Mouse (Mus musculus) liver, postnatal 0 days (tissue): Measurements from ENCODE around the gene Map2k1. TPM values are rescaled to one million over a fixed set of nuclear protein-coding genes. Genes with fewer than 3 reads are reported as not detected.

ENCODE experiments used
- ATAC-seq: fragments of 200-750 bp; cut with Nextera tagmentation; 2 replicates; pipeline ENCODE4 v1.8.0; 2017; ENCODE audit warnings: mild to moderate bottlenecking, moderate library complexity
- DNase-seq: peaks from one replicate; pipeline ENCODE4 v3.0.0-alpha.2; 2016
- H3K27ac ChIP-seq: fragments of 300-500 bp; sonication (generic); 2 replicates; pipeline ENCODE4 v1.5.1; 2014; ENCODE audit warnings: antibody characterized with exemption, moderate library complexity, mild to moderate bottlenecking, low read depth
- H3K27me3 ChIP-seq: fragments of 300-500 bp; sonication (generic); 2 replicates; pipeline ENCODE4 v1.6.1; 2014; ENCODE audit warnings: low read length, control low read depth, mixed read lengths; ENCODE audit not compliant: insufficient read depth
- H3K36me3 ChIP-seq: fragments of 300-500 bp; sonication (generic); replicated peaks from 2 replicates; pipeline ENCODE4 v1.6.1; 2014; ENCODE audit warnings: mild to moderate bottlenecking, control low read depth, low read length, moderate library complexity, mixed read lengths; ENCODE audit not compliant: insufficient read depth
- H3K4me1 ChIP-seq: fragments of 300-500 bp; sonication (generic); 2 replicates; pipeline ENCODE4 v1.6.1; 2014; ENCODE audit warnings: antibody characterized with exemption, mild to moderate bottlenecking, control low read depth; ENCODE audit not compliant: insufficient read depth
- H3K4me2 ChIP-seq: fragments of 300-500 bp; sonication (generic); 2 replicates; pipeline ENCODE4 v1.6.1; 2014; ENCODE audit warnings: low read depth, mild to moderate bottlenecking, low read length, moderate library complexity, mixed read lengths
- H3K4me3 ChIP-seq: fragments of 300-500 bp; sonication (generic); 2 replicates; pipeline ENCODE4 v1.5.1; 2014; ENCODE audit warnings: low read depth, low read length
- H3K9ac ChIP-seq: fragments of 300-500 bp; sonication (generic); replicated peaks from 2 replicates; pipeline ENCODE4 v1.6.1; 2014; ENCODE audit warnings: mild to moderate bottlenecking, moderate library complexity
- H3K9me3 ChIP-seq: fragments of 300-500 bp; sonication (generic); 2 replicates; pipeline ENCODE4 v1.6.1; 2016; ENCODE audit warnings: mild to moderate bottlenecking, control low read depth, low read length, mixed read lengths
- CTCF ChIP-seq: sonication (generic); IDR thresholded peaks from 2 replicates; pipeline ENCODE4 v1.5.1; 2016; ENCODE audit warnings: antibody characterized with exemption, low read depth
- EP300 ChIP-seq: IDR thresholded peaks from 2 replicates; pipeline ENCODE4 v1.6.1; 2016; ENCODE audit warnings: antibody characterized with exemption, low read depth, mild to moderate bottlenecking
- WGBS: fragments of 180-500 bp; shearing (Covaris S2); extraction: QIAGEN DNeasy Blood & Tissue Kit; methylation state at CpG from one replicate; pipeline ENCODE4 v1.1.7; 2014; ENCODE audit not compliant: insufficient replicate concordance; 5-methylcytosine and 5-hydroxymethylcytosine counted together
- polyA plus RNA-seq: library from polyadenylated mRNA; unstranded; fragments of >200 nt; fragmentation: Nextera tagmentation; extraction: Ambion mirVana; gene quantifications from 2 replicates; pipeline ENCODE4 v1.2.1, GENCODE M21; 2015

Map2k1 gene
- polyA plus RNA-seq, 1 experiment from 2014 or later: 28.9 TPM

GRCm38 (mm10) chr9:64219305-64219704, 34.1 kb downstream of the Map2k1 start:
- Histone ChIP-seq H3K9me3 (no peaks in the 10 kb centered on the region), H3K36me3 (0 out of 2 replicates have a peak, but pooled peaks cover 2% of the 10 kb centered on the region), H3K27ac (no peak overlapping the region), H3K27me3 (no peaks in the 10 kb centered on the region), H3K9ac (no peak overlapping the region), H3K4me3 (no peak overlapping the region), H3K4me1 (peaks cover 20% of the 10 kb centered on the region), H3K4me2 (no peak overlapping the region)
- ATAC-seq (no peak), DNase-seq (no peak)
- no peak for TF ChIP-seq EP300
- TF ChIP-seq CTCF: no peak
- WGBS: 90% methylated on average over 1 of the region's 1 CpGs

GRCm38 (mm10) chr9:64217887-64218286, 35.5 kb downstream of the Map2k1 start:
- H3K27ac ChIP-seq: no peak overlapping the region
- TF ChIP-seq EP300: no peak
- TF ChIP-seq CTCF: no peak
- no peak for ATAC-seq

GRCm38 (mm10) chr9:64216641-64217040, 36.8 kb downstream of the Map2k1 start:
- H3K4me3 ChIP-seq: no peak overlapping the region
- peak overlapping the region; percentile 5; the same call in 1 of the 2 replicates for H3K27ac ChIP-seq
- no peak for DNase-seq
- no peak for ATAC-seq
- TF ChIP-seq CTCF (no peak), EP300 (no peak)
- peaks cover 18% of the 10 kb centered on the region for H3K36me3 ChIP-seq
- H3K9me3 ChIP-seq: no peaks in the 10 kb centered on the region
- H3K9ac ChIP-seq: no peak overlapping the region
- H3K4me1 ChIP-seq: peaks cover 14% of the 10 kb centered on the region
- H3K4me2 ChIP-seq: no peak overlapping the region
- H3K27me3 ChIP-seq: no peaks in the 10 kb centered on the region
- 76% methylated on average over 2 of the region's 2 CpGs for WGBS

More at GRCm38 (mm10) chr9:64217887-64218286, 35.5 kb downstream of the Map2k1 start:
- Histone ChIP-seq H3K9ac (no peak overlapping the region), H3K27me3 (no peaks in the 10 kb centered on the region), H3K9me3 (no peaks in the 10 kb centered on the region), H3K4me2 (no peak overlapping the region), H3K4me3 (no peak overlapping the region), H3K4me1 (peaks cover 20% of the 10 kb centered on the region), H3K36me3 (peaks cover 10% of the 10 kb centered on the region; the same call in 1 of the 2 replicates)
- no peak for DNase-seq

GRCm38 (mm10) chr9:64216090-64216489, 37.3 kb downstream of the Map2k1 start:
- DNase-seq: no peak
- no peak overlapping the region for H3K9ac ChIP-seq
- H3K4me3 ChIP-seq: no peak overlapping the region
- H3K4me1 ChIP-seq: peaks cover 14% of the 10 kb centered on the region
- H3K27me3 ChIP-seq: no peaks in the 10 kb centered on the region
- 32% methylated on average over 4 of the region's 4 CpGs for WGBS
- H3K9me3 ChIP-seq: no peaks in the 10 kb centered on the region
- ATAC-seq: no peak
- no peak for TF ChIP-seq EP300
- no peak for TF ChIP-seq CTCF
- H3K36me3 ChIP-seq: peaks cover 18% of the 10 kb centered on the region
- H3K27ac ChIP-seq: peak overlapping the region; percentile 5; the same call in 1 of the 2 replicates
- H3K4me2 ChIP-seq: no peak overlapping the region

GRCm38 (mm10) chr9:64214452-64214851, 39.0 kb downstream of the Map2k1 start:
- Histone ChIP-seq H3K4me1 (peaks cover 14% of the 10 kb centered on the region), H3K4me3 (no peak overlapping the region), H3K9ac (no peak overlapping the region), H3K27me3 (no peaks in the 10 kb centered on the region), H3K27ac (no peak overlapping the region), H3K36me3 (peaks cover 24% of the 10 kb centered on the region), H3K9me3 (no peaks in the 10 kb centered on the region), H3K4me2 (no peak overlapping the region)
- ATAC-seq: no peak
- WGBS: 83% methylated on average over 17 of the region's 17 CpGs
- no peak for DNase-seq
- TF ChIP-seq EP300 (no peak), CTCF (no peak)

GRCm38 (mm10) chr9:64207509-64208084, 45.8 kb downstream of the Map2k1 start:
- no peak for ATAC-seq
- H3K9me3 ChIP-seq: no peaks in the 10 kb centered on the region
- no peak overlapping the region for H3K9ac ChIP-seq
- WGBS: 74% methylated on average over 3 of the region's 3 CpGs
- no peak for TF ChIP-seq EP300
- TF ChIP-seq CTCF: no peak
- no peaks in the 10 kb centered on the region for H3K27me3 ChIP-seq
- no peak overlapping the region for H3K27ac ChIP-seq
- no peak for DNase-seq
- no peak overlapping the region for H3K4me2 ChIP-seq
- peaks cover 31% of the 10 kb centered on the region for H3K36me3 ChIP-seq
- no peak overlapping the region for H3K4me3 ChIP-seq
- no peaks in the 10 kb centered on the region for H3K4me1 ChIP-seq

- TF ChIP-seq EP300: no peak
- Histone ChIP-seq H3K4me3 (no peak overlapping the region), H3K9ac (no peak overlapping the region), H3K27me3 (no peaks in the 10 kb centered on the region), H3K27ac (peak overlapping the region; percentile 30; the same call in 1 of the 2 replicates), H3K9me3 (no peaks in the 10 kb centered on the region), H3K36me3 (peaks cover 5% of the 10 kb centered on the region), H3K4me2 (no peak overlapping the region), H3K4me1 (no peaks in the 10 kb centered on the region)
- DNase-seq (no peak), ATAC-seq (no peak)
Observed at GRCm38 (mm10) chr9:64202866-64203265, 50.6 kb downstream of the Map2k1 start.
